Mouse (Mus musculus) C2C12 (cell line): ENCODE data around the gene Ccdc134.

Source experiments
- CTCF ChIP-seq: IDR thresholded peaks from one replicate; pipeline ENCODE4 v1.5.1; 2011; ENCODE audit not compliant: control insufficient read depth, insufficient read depth, insufficient read length
- MYOD1 ChIP-seq: IDR thresholded peaks from one replicate; pipeline ENCODE4 v1.6.1; 2011; ENCODE audit warnings: low read depth; ENCODE audit not compliant: control insufficient read depth, insufficient read length
- MYOG ChIP-seq: IDR thresholded peaks from one replicate; pipeline ENCODE4 v1.6.1; 2011; ENCODE audit not compliant: control insufficient read depth, insufficient read length; ENCODE audit errors: extremely low read depth
- USF1 ChIP-seq: IDR thresholded peaks from one replicate; pipeline ENCODE4 v1.6.1; 2011; ENCODE audit warnings: low read depth, mild to moderate bottlenecking, control low read depth, moderate library complexity

DNA sequence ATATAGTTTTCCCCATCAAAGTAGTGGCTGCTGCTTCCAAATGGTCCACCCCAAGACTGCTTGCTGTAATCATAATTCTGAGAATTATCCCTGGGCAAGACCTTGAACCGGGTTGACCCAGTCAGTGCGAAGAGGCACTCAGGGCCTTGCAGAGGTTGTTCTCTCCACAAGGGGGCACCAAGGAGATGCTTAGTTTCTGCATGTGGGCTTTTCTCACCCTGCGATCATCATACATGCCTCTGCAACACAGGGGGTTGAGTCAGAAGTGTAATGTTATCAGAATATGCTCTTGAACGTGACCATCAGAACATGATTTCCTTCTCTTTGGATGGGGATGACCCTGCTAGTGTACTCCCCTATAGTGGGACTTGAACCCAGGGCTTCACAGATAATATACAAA is 10.8 kb downstream of the Ccdc134 start:
- TF ChIP-seq CTCF (peak; percentile 67), MYOD1 (no peak), USF1 (no peak), MYOG (no peak)
